Comparison of ENCODE assay signal across 39 mouse cellular contexts in genomic region chrX:31159450-31160322, GRCm38 (mm10). TPM values are rescaled to one million over a fixed set of nuclear protein-coding genes. Genes with fewer than 3 reads are reported as not detected.
"Had no signal": no experiment of that assay in that cellular context is flagged by ENCODE, and none has a peak within 500 bp of the region (broad histone marks: within the 10 kb centered on the region; RNA-seq: fewer than 3 reads in every experiment).

No protein-coding gene starts in this region.

RNA-seq across cellular contexts. Expression of gene Btbd35f29, which starts 42.2 kb away (rescaled TPM):
- total RNA-seq: left cerebral cortex, postnatal 10 days; left cerebral cortex, postnatal 14 days; left cerebral cortex, postnatal 25 days; left cerebral cortex, postnatal 36 days; left cerebral cortex, postnatal 4 days; liver, adult 2 months; megakaryocyte progenitor cell, adult 5-6 weeks; megakaryocyte, adult 5-6 weeks; megakaryocyte-erythroid progenitor cell, adult 5-6 weeks; midbrain, postnatal 0 days; monocyte, adult 5-6 weeks had no signal
- polyA plus RNA-seq: limb, embryonic 10.5 days; limb, embryonic 11.5 days; limb, embryonic 12.5 days; limb, embryonic 13.5 days; limb, embryonic 14.5 days; limb, embryonic 15.5 days; liver, adult 2 months; liver, embryonic 11.5 days; liver, embryonic 12.5 days; liver, embryonic 13.5 days; liver, embryonic 14.5 days; liver, embryonic 15.5 days; liver, embryonic 16.5 days; liver, postnatal 0 days; lung, adult 2 months; lung, embryonic 14.5 days; lung, embryonic 15.5 days; lung, embryonic 16.5 days; macrophage; midbrain, embryonic 10.5 days; midbrain, embryonic 11.5 days; midbrain, embryonic 12.5 days; midbrain, embryonic 13.5 days; midbrain, embryonic 14.5 days; midbrain, embryonic 15.5 days; midbrain, embryonic 16.5 days; midbrain, postnatal 0 days; myocyte; neural tube, embryonic 11.5 days; neural tube, embryonic 12.5 days had no signal
